Mouse (Mus musculus) frontal cortex, adult 2 months (tissue): Measurements from ENCODE around the gene Phf2. TPM values are rescaled to one million over a fixed set of nuclear protein-coding genes. Genes with fewer than 3 reads are reported as not detected.

Source experiments
- DNase-seq, 2 experiments: peaks; one replicate each; pipeline ENCODE4 v3.0.0; 2022; ENCODE audit warnings: low spot score in 1 of 2; ENCODE audit errors: extremely low spot score in 1 of 2
- polyA plus RNA-seq: library from polyadenylated mRNA; depleted of rRNA; stranded (reverse); fragments of >200 nt; gene quantifications from 2 replicates; pipeline ENCODE4 v1.2.3, GENCODE M21; 2012; rRNA removed

Gene Phf2
- polyA plus RNA-seq, 1 experiment: 25.1 TPM

GRCm38 (mm10) chr13:48756769-48757168, 114.2 kb downstream of the Phf2 start:
- no peak for DNase-seq

Other genes starting within 250 kb of the Phf2 start
- 24.0 and 24.8 TPM in 2 replicates for gene Ptpdc1, start 245.5 kb downstream of the Phf2 start, polyA plus RNA-seq
- gene Barx1, start 208.1 kb downstream of the Phf2 start, polyA plus RNA-seq: not detected in 2 replicates
- gene Fam120a, start 96.9 kb upstream of the Phf2 start, polyA plus RNA-seq: 92.2 and 92.6 TPM in 2 replicates